18 mouse cellular contexts compared by ENCODE assay signal in the genomic region with DNA sequence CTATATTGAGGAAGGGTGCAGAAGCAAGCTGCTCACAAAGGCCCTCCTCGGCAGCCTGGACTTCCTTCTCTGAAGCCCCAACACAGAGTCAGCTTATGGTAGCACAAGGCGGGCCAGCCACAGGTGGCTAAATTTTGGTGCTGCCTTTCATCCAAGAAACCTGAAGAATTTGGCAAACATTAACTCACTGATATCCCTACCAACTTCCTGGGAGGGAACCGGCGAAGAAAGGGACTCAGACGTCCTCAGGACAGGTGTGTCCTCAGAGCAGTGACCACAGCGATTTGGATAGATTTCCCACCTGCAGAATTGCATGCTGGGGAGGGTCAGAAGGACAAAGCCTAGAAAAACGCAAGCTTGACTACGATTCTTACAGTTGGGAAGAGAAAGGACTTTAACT. TPM values are rescaled to one million over a fixed set of nuclear protein-coding genes. Genes with fewer than 3 reads are reported as not detected.
DNase-seq lines count a peak whose midpoint lies in the region; ATAC-seq and TF ChIP-seq lines count a peak whose summit lies in the region.
"Had no signal": no experiment of that assay in that cellular context is flagged by ENCODE, and none has a peak within 500 bp of the region (broad histone marks: within the 10 kb centered on the region; RNA-seq: fewer than 3 reads in every experiment).

No protein-coding gene starts in this region.

- no peak for TF ChIP-seq POLR2A in heart, adult 2 months (IDR thresholded peaks at IDR 0.05; ENCODE audit: insufficient read depth, low read depth, low read length)

- WGBS in heart, adult 2 months: 39% methylated on average over 8 of the region's 8 CpGs
- 53% methylated on average over 8 of the region's 8 CpGs for WGBS in kidney, embryonic 14.5 days
- WGBS in neural tube, embryonic 12.5 days: 72% methylated on average over 8 of the region's 8 CpGs
- 77% methylated on average over 8 of the region's 8 CpGs for WGBS in neural tube, embryonic 15.5 days
- WGBS in forebrain, embryonic 13.5 days: 80% methylated on average over 8 of the region's 8 CpGs

- no peak overlapping the region for H3K9ac ChIP-seq in heart, adult 2 months (ENCODE audit: low read depth, low read length)
- no peak overlapping the region; the same call in 1 of the 2 replicates for H3K9ac ChIP-seq in kidney, embryonic 14.5 days (ENCODE audit: low read depth, low read length)
- H3K9ac ChIP-seq in neural tube, embryonic 12.5 days: no peak overlapping the region
- H3K9ac ChIP-seq in neural tube, embryonic 15.5 days (replicated peaks): no peak overlapping the region
- H3K9ac ChIP-seq in forebrain, embryonic 13.5 days: no peak overlapping the region
- H3K9ac ChIP-seq: hindbrain, embryonic 14.5 days; liver, embryonic 12.5 days had no signal

- intact Hi-C loops in heart, adult 2 months (cut with DNase I): no loop called here
- intact Hi-C loops in heart, postnatal 10 days (cut with DNase I): loop anchor here (5.0 kb wide), 1 partner anchor 35 kb away; no protein-coding TSS in a partner anchor

- H3K27ac ChIP-seq in heart, adult 2 months: peak overlapping the region; percentile 4; the same call in 1 of the 2 replicates
- H3K27ac ChIP-seq in kidney, embryonic 14.5 days (ENCODE audit: low read depth, low read length): peak overlapping the region; percentile 10; the same call in 1 of the 2 replicates
- no peak overlapping the region for H3K27ac ChIP-seq in neural tube, embryonic 12.5 days
- no peak overlapping the region; the same call in 1 of the 2 replicates for H3K27ac ChIP-seq in neural tube, embryonic 15.5 days (replicated peaks)
- H3K27ac ChIP-seq in forebrain, embryonic 13.5 days: no peak overlapping the region
- H3K27ac ChIP-seq: hindbrain, embryonic 14.5 days; liver, embryonic 12.5 days; midbrain, embryonic 10.5 days had no signal

- no peaks in the 10 kb centered on the region for H3K9me3 ChIP-seq in kidney, embryonic 14.5 days (ENCODE audit: control insufficient read depth, low read length)
- no peaks in the 10 kb centered on the region for H3K9me3 ChIP-seq in neural tube, embryonic 12.5 days
- no peaks in the 10 kb centered on the region for H3K9me3 ChIP-seq in neural tube, embryonic 15.5 days (replicated peaks)
- no peaks in the 10 kb centered on the region for H3K9me3 ChIP-seq in forebrain, embryonic 13.5 days (replicated peaks)
- H3K9me3 ChIP-seq: forebrain, embryonic 10.5 days; liver, embryonic 12.5 days; midbrain, embryonic 10.5 days had no signal

- TF ChIP-seq CTCF in heart, adult 2 months (IDR thresholded peaks at IDR 0.05): no peak

- H3K4me1 ChIP-seq in heart, adult 2 months (ENCODE audit: control insufficient read depth, insufficient read depth, low read length): peaks cover 16% of the 10 kb centered on the region
- H3K4me1 ChIP-seq in kidney, embryonic 14.5 days (ENCODE audit: control insufficient read depth, insufficient read depth, low read length): peaks cover 35% of the 10 kb centered on the region
- H3K4me1 ChIP-seq in neural tube, embryonic 12.5 days: peaks cover 30% of the 10 kb centered on the region
- H3K4me1 ChIP-seq in neural tube, embryonic 15.5 days: peaks cover 25% of the 10 kb centered on the region
- peaks cover 17% of the 10 kb centered on the region for H3K4me1 ChIP-seq in forebrain, embryonic 13.5 days

- H3K4me2 ChIP-seq in kidney, embryonic 14.5 days (replicated peaks; ENCODE audit: low read depth, low read length): peak overlapping the region; percentile 74; the same call in 1 of the 2 replicates
- H3K4me2 ChIP-seq in neural tube, embryonic 12.5 days (replicated peaks): 0 out of 2 replicates have a peak overlapping the region, but pooled peaks have one; percentile 3
- H3K4me2 ChIP-seq in neural tube, embryonic 15.5 days: no peak overlapping the region
- H3K4me2 ChIP-seq in forebrain, embryonic 13.5 days: no peak overlapping the region
- H3K4me2 ChIP-seq: hindbrain, embryonic 14.5 days; liver, embryonic 12.5 days had no signal

- TF ChIP-seq EP300 in heart, adult 2 months (IDR thresholded peaks at IDR 0.05; ENCODE audit: insufficient read depth, low read depth, low read length): no peak

- no peak for DNase-seq in heart, adult 2 months
- DNase-seq in heart, postnatal 10 days: no peak
- DNase-seq in kidney, postnatal 36 days: no peak
- no peak for DNase-seq in thymus, postnatal 0 days (ENCODE audit: low spot score)
- DNase-seq: cerebellum, postnatal 14 days; gastrocnemius, postnatal 25 days; kidney, adult 8-10 months; layer of hippocampus, adult 9-11 months; lung, postnatal 14 days; thymus, postnatal 36 days had no signal

- no peaks in the 10 kb centered on the region for H3K27me3 ChIP-seq in heart, adult 2 months (ENCODE audit: control insufficient read depth, insufficient read depth, low read length)
- no peaks in the 10 kb centered on the region for H3K27me3 ChIP-seq in kidney, embryonic 14.5 days (ENCODE audit: control insufficient read depth, insufficient read depth, low read length)
- peaks cover 30% of the 10 kb centered on the region for H3K27me3 ChIP-seq in neural tube, embryonic 12.5 days (replicated peaks)
- H3K27me3 ChIP-seq in neural tube, embryonic 15.5 days (replicated peaks): peaks cover 31% of the 10 kb centered on the region
- peaks cover 49% of the 10 kb centered on the region for H3K27me3 ChIP-seq in forebrain, embryonic 13.5 days

- no peak overlapping the region for H3K4me3 ChIP-seq in heart, adult 2 months
- no peak overlapping the region for H3K4me3 ChIP-seq in kidney, embryonic 14.5 days (ENCODE audit: low read length)
- H3K4me3 ChIP-seq in neural tube, embryonic 12.5 days: no peak overlapping the region
- no peak overlapping the region for H3K4me3 ChIP-seq in neural tube, embryonic 15.5 days (replicated peaks)
- H3K4me3 ChIP-seq in forebrain, embryonic 13.5 days: no peak overlapping the region
- H3K4me3 ChIP-seq: forebrain, embryonic 10.5 days; liver, embryonic 12.5 days; midbrain, embryonic 10.5 days had no signal

- peaks cover 2% of the 10 kb centered on the region; the same call in 1 of the 2 replicates for H3K36me3 ChIP-seq in heart, adult 2 months (ENCODE audit: control insufficient read depth, insufficient read depth, low read length)
- H3K36me3 ChIP-seq in kidney, embryonic 14.5 days (ENCODE audit: control insufficient read depth, insufficient read depth, low read length): no peaks in the 10 kb centered on the region; the same call in 1 of the 2 replicates
- no peaks in the 10 kb centered on the region for H3K36me3 ChIP-seq in neural tube, embryonic 12.5 days
- no peaks in the 10 kb centered on the region for H3K36me3 ChIP-seq in neural tube, embryonic 15.5 days
- H3K36me3 ChIP-seq in forebrain, embryonic 13.5 days (ENCODE audit: poor library complexity, severe bottlenecking): no peaks in the 10 kb centered on the region
- H3K36me3 ChIP-seq: forebrain, embryonic 10.5 days; liver, embryonic 12.5 days; midbrain, embryonic 10.5 days had no signal

- ATAC-seq in kidney, embryonic 14.5 days (ENCODE audit: low FRiP score, low TSS enrichment): no peak
- no peak for ATAC-seq in neural tube, embryonic 12.5 days (ENCODE audit: low FRiP score, low read depth)
- ATAC-seq in neural tube, embryonic 15.5 days (ENCODE audit: low FRiP score): no peak
- no peak for ATAC-seq in forebrain, embryonic 13.5 days
- ATAC-seq: liver, embryonic 12.5 days had no signal

- H3K79me2 ChIP-seq in heart, adult 2 months (replicated peaks; ENCODE audit: control insufficient read depth, insufficient read depth, low read length): peaks cover 10% of the 10 kb centered on the region

RNA-seq across cellular contexts. Expression of a gene that starts 4.1 kb away (rescaled TPM):
- total RNA-seq in heart, adult 2 months (2021): 10 to 100 TPM; 29.3 to 30.1 TPM
- polyA plus RNA-seq in heart, adult 2 months (2012; rRNA removed): 11.9 and 13.5 TPM in 2 replicates
- total RNA-seq in heart, postnatal 10 days (2021): 10 to 100 TPM; 34.4 to 35.2 TPM
- 13.3 and 21.1 TPM in 2 replicates for polyA plus RNA-seq in kidney, embryonic 14.5 days (2014; fragmentation: Nextera tagmentation; extraction: Ambion mirVana)
- polyA plus RNA-seq in neural tube, embryonic 12.5 days (2016; fragmentation: Nextera tagmentation; extraction: Ambion mirVana): 4.5 and 4.9 TPM in 2 replicates
- polyA plus RNA-seq in neural tube, embryonic 15.5 days (2015; fragmentation: Nextera tagmentation; extraction: Ambion mirVana): 1.4 and 4.8 TPM in 2 replicates
- 11.8 and 12.3 TPM in 2 replicates for polyA plus RNA-seq in thymus, postnatal 0 days (2015; fragmentation: Nextera tagmentation; extraction: Ambion mirVana)
- polyA plus RNA-seq in forebrain, embryonic 13.5 days (2015; fragmentation: Nextera tagmentation; extraction: Ambion mirVana): 1.2 and 1.3 TPM in 2 replicates

RNA-seq across cellular contexts. Expression of a gene that starts 44.3 kb away (rescaled TPM):
- total RNA-seq in heart, adult 2 months (2021): 1 to 10 TPM; 5.4 to 5.5 TPM
- polyA plus RNA-seq in heart, adult 2 months (2012; rRNA removed): 2.0 and 2.9 TPM in 2 replicates
- 10 to 100 TPM; 18.0 to 20.2 TPM for total RNA-seq in heart, postnatal 10 days (2021)
- polyA plus RNA-seq in kidney, embryonic 14.5 days (2014; fragmentation: Nextera tagmentation; extraction: Ambion mirVana): 87.3 and 98.8 TPM in 2 replicates
- polyA plus RNA-seq in neural tube, embryonic 12.5 days (2016; fragmentation: Nextera tagmentation; extraction: Ambion mirVana): 74.8 and 77.7 TPM in 2 replicates
- 11.2 and 24.1 TPM in 2 replicates for polyA plus RNA-seq in neural tube, embryonic 15.5 days (2015; fragmentation: Nextera tagmentation; extraction: Ambion mirVana)
- 77.8 and 101 TPM in 2 replicates for polyA plus RNA-seq in thymus, postnatal 0 days (2015; fragmentation: Nextera tagmentation; extraction: Ambion mirVana)
- 119 and 123 TPM in 2 replicates for polyA plus RNA-seq in forebrain, embryonic 13.5 days (2015; fragmentation: Nextera tagmentation; extraction: Ambion mirVana)

Comparison
In these comparisons a context has a peak if more than half of its experiments do, and no peak if none do; other contexts are left out.
1. H3K4me2 ChIP-seq: peak in kidney, embryonic 14.5 days (single experiment) and neural tube, embryonic 12.5 days (single experiment); none in neural tube, embryonic 15.5 days (single experiment) and forebrain, embryonic 13.5 days (single experiment).
2. H3K27ac ChIP-seq: peak in heart, adult 2 months (single experiment) and kidney, embryonic 14.5 days (single experiment); none in neural tube, embryonic 12.5 days (single experiment), neural tube, embryonic 15.5 days (single experiment) and forebrain, embryonic 13.5 days (single experiment).